Mouse (Mus musculus) heart, postnatal 10 days (tissue): ENCODE results near the gene Igfbp6. TPM values are rescaled to one million over a fixed set of nuclear protein-coding genes. Genes with fewer than 3 reads are reported as not detected.
A peak's percentile ranks its signal among the peaks of the same experiment; 100 is the strongest.

Source experiments
- DNase-seq, 2 experiments: peaks; one replicate each; pipeline ENCODE4 v3.0.0; 2021
- intact Hi-C: fragments of 180-260 bp; cut with DNase I; formaldehyde crosslinking; loops from one replicate; pipeline ENCODE4 v1.15.1; 2025
- total RNA-seq, 2 experiments: library from RNA; stranded (reverse); gene quantifications; 2 replicates each; pipeline ENCODE4 v1.2.3; 2021

Igfbp6 gene
- total RNA-seq, 2 experiments from 2014 or later: 24.8 to 30.5 TPM

DNA sequence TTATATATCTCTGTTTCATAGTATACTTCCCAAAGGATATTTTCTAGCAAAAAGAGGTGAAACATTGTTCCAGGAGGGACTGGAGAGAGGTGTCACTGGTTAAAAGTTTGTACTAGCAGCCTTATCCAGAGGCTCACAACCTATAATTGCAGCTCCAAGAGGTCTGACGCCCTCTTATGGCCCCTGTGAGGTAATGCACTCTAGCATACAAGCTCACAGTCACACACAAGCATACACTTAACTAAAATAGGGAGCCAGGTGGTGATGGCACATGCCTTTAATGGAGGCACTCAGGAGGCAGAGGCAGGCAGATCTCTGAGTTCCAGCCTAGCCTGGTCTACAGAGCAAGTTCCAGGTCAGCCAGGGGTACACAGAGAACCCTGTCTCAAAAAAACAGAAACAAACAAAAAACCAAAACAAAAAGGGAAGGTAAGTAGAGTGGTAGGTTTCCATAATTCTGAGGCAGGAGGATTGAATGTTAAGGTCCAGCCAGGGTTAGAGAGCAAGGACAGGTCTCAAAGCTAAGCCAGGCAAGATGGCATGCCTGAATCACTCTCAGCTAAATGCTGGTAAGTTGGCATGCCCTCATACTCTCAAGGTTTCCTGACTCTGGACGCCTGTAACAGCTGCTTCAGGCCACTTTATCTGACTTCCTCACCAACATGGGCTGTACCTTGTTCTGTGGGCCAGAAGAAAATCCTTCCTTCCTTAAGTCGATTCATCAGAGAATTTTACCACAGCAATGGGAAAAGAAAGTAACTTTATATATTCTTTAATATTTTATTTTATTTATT lies 19.9 kb downstream of the Igfbp6 start:
- intact Hi-C loops: no loop called here

DNA sequence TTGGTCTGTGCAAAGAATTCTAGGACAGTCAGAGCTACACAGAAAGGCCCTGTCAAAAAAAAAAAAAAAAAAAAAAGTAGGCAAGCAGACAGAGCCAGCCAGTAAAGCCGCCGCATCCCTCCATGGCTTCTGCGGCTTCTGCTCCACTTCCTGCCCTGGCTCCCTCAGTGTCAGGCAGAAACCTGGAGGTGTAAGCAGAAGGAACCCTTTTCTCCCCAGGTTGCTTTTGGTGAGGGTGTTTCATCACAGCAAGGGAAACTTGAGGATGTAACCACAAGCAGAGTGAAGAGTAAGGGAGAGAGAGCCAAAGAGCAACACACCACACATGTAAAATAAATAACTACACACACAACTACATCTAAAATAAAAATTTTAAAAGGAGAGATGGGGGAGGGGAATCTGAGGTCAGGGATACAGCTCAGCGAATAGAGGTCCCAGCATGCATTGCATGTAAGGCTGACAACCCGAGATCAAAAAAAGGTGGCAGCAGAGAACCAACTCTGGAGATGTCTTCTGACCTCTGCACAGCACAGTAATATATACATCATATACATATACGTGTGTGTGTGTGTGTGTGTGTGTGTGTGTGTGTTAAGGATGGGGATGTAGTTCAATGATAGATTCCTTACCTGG lies 21.4 kb downstream of the Igfbp6 start:
- intact Hi-C loops: no loop called here
- no peak for DNase-seq

More for the DNA sequence above, 19.9 kb downstream of the Igfbp6 start:
- no peak for DNase-seq

DNA sequence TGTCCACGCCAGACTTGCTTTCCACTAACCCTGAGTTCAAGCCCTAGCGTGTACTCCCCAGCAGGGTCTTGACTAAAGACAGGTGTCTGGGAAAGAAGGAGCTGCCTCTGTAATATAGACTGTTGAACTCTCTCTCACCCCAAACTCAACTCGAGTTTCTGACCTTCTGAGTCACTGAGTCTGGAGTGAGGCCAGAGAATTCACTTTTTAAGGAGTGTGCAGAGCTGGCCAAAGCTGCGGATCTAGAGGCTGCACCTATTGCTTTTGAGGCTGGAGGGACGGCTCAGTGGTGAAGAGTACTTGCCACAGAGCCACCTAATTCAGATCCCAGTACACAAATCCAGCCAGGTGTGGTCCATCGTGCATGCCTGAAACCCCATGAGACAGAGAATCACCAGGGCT lies 23.5 kb downstream of the Igfbp6 start:
- intact Hi-C loops: no loop called here

DNA sequence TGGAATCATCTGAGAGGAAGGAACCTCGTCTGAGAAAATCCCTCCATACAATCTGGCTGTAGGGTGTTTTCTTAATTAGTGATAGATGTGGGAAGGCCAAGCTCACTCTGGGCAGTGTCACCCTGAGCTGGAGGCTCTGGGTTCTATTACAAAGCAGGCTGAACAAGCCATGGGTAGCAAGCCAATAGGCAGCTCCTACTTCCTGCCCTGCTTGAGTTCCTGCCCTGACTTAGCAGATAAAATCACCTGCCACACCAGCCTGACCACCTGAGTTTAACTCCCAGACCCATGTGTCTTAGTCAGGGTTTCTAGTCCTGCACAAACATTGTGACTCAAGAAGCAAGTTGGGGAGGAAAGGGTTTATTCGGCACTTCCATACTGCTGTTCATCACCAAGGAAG lies 24.9 kb downstream of the Igfbp6 start:
- no peak for DNase-seq
- intact Hi-C loops: no loop called here

More for the DNA sequence above, 23.5 kb downstream of the Igfbp6 start:
- peak; percentile 44 to 48 for DNase-seq

DNA sequence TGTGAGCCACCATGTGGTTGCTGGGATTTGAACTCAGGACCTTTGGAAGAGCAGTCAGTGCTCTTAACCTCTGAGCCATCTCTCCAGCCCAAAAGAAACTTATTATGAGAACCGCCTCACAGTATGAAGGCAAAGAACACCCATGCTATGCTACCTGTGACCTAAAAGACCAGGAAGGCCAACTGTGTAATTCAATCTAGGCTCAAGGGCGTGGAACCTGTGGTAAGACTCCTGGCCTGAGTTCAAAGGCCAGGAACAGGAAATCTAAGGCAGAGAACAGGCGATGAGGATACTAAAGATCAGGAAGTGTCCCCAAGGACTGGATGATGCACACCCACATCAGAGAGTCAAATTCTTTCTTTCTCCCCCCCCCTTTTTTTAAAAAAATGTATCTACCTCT lies 29.4 kb downstream of the Igfbp6 start:
- intact Hi-C loops: no loop called here
- DNase-seq: no peak

DNA sequence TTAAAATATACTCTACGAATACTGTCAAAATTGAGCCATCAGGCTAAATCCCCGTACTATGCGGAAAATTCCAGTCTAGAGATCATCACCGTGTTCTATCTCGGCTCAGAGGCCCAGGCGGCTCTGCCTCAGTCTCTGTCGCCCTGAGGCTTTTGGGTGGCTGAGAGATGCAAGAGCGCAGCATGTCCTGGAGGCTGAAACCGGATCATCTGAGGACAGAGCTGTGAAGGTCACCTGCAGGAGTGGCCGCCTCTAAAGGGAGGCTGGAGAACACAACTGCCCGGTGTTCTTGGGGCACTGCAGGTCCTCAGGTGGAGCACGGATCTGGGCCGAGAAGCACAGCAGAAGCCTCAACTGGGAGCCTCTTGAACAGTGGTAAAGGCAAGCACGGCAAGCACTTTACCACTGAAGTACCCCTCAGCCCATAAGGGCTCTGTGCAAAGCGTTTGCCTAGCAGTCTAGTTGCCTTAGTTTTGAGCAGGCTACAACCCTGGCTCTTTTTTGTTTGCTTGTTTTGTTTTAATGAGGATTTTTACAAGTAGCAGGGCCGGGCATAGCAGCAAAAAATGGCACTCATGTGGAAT lies 31.7 kb downstream of the Igfbp6 start:
- DNase-seq: no peak
- intact Hi-C loops: loop anchor here (5.0 kb wide), 1 partner anchor 141 kb away; no protein-coding TSS in a partner anchor

DNA sequence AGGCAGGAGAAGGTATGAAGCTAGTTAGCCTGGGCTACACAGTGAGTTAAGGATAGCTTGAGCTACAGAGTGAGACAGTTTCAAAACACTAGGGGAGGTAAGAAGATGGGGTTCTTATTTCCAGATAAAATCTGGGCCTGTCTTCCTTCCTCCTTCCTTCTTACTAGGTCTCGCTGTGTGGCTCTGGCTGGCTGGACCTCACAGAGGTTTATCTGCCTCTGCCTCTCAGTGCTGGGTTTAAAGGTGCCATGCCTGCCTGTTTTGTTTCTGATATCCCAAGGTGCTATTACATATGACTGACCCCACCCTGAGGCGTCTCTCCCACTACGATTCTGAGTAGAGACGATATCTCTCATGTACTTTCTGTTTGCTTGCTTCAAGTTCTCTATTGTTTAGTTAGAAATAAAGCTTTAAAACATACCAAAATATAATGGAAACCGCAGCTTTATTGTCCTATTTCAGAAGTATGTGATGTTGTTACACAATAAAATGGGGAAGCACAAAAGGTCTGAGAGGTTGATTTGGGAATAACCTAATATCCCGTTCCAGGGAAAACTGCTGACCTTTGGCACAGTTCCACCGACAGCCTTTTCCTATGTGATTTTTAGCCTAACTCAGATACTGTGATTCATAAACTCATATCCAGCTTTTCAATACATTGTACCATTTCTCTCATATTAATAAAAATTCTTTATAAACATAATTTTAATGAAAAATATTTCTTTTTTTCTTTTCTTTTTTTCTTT lies 32.6 kb downstream of the Igfbp6 start:
- intact Hi-C loops: loop anchor here (5.0 kb wide), 1 partner anchor 141 kb away; no protein-coding TSS in a partner anchor
- DNase-seq: no peak

DNA sequence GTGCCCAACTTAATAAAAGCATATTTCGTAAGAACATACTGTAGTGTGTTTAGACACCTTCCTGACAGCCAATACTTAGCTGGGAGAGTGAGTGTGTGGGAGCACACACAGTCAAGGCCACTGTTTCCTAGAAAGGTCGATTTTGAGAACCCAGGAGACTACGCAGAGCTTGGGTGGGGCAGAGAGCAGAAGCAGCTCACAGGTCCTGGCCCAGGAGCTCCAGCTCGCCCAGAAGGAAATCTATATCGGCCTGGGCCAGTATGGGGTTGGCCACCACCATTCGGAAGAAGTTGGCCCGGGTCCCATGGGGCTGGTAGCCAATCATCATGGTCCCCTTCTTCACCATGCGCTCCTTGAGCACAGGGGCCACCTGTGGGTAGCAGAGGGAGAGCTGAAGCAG lies 33.3 kb downstream of the Igfbp6 start:
- no peak for DNase-seq
- intact Hi-C loops: loop anchor here (5.0 kb wide), 1 partner anchor 140 kb away; no protein-coding TSS in a partner anchor

DNA sequence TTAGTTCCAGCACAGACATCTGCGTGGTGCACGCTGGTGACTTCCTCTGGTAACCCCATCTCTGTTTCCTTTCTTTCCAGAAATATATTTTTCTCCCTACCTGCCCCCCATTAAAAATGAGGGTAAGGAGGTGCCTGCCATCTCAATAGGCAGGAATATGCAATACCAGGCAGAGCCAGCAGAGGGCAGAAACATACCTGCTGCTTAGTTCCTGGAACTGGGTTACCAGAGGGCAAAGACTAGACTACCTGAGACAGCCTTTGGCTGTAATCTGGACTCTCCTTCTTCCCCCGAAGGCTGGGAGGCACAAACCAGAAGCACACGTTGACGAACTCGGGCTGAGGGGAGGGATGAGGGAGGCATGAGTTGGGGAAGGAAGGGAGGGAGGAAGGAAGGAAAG lies 34.1 kb downstream of the Igfbp6 start:
- intact Hi-C loops: loop anchor here (1.0 to 5.0 kb wide), 2 partner anchors 46 to 139 kb away; no protein-coding TSS in a partner anchor
- peak; percentile 83 to 89 for DNase-seq

DNA sequence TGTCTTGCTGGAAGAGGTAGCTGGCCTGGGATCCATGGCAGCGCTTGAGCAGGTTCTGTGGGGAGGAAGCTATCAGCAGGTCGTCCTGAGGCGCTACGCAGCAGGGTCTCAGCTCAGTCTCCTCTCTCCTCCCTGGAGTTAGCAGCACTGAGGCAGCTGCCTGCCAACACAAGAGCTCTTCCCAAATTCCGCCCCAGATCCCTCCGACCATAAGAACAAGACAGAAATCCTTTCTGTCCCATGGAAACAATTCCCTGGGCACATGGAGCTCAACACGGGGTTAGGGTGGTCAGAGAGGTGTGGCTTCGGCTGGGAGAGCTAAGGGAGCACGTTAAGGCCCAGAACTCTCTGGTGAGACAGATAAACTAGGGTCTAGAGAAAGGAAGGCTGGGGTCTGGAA lies 34.9 kb downstream of the Igfbp6 start:
- intact Hi-C loops: loop anchor here (5.0 kb wide), 1 partner anchor 138 kb away; no protein-coding TSS in a partner anchor
- DNase-seq: no peak

DNA sequence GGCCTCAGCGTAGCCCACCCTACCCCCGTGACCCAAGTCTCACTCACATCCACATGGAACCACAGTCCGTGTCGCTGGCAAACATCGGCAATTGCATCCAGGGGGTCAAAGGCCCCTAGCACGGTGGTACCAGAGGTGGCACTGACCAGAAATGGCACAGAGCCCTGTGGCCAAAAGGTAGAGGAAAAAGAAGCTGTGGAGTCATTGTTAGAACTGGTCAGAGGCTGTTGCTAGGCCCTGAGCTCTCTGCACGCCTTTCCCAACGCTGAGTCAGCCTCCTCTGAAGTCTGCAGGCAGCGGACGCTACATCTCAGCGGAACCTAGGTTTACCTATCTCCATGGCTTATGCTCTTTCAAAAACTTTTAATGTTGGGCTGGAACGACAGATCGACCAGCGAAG lies 35.8 kb downstream of the Igfbp6 start:
- intact Hi-C loops: loop anchor here (5.0 kb wide), 1 partner anchor 137 kb away; no protein-coding TSS in a partner anchor
- no peak for DNase-seq

DNA sequence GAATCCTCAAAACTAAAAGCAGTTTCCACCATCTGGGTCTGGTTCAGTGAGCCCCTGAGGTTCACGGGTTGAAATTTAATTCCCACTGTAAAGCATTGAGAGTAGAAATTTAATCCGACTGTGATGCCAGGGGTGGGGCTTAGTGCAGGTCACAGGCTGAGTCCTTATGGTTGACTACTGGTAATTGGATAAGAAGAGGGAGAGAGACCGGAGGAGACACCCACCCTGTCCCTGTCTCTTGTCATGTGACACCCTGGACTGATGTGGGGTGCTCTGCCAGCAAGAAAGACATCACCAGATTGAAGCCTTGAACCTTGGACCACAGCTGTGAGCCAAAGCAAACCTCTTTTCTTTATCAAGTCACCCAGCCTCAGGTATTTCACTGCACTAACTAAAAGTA lies 38.9 kb downstream of the Igfbp6 start:
- intact Hi-C loops: no loop called here
- no peak for DNase-seq

DNA sequence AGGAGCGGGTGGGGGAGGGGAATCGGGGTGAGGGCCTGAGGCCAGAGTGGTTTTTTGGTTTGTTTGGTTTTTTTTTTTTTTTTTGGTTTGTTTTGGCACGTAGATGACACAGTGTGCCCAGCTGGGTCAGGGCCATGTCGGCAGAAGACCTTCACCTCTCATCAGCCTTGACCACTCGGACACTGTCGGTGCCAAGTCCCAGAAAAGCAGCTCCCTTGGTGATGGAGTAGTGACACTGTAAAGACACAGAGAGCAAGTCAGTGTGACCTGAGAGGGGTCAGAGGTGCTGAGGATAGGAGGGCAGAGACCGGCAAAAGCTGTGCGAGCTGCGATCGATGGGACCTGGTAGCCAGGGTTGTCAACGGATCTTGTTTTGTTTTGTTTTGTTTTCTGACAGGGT lies 42.1 kb downstream of the Igfbp6 start:
- DNase-seq: no peak
- intact Hi-C loops: no loop called here

DNA sequence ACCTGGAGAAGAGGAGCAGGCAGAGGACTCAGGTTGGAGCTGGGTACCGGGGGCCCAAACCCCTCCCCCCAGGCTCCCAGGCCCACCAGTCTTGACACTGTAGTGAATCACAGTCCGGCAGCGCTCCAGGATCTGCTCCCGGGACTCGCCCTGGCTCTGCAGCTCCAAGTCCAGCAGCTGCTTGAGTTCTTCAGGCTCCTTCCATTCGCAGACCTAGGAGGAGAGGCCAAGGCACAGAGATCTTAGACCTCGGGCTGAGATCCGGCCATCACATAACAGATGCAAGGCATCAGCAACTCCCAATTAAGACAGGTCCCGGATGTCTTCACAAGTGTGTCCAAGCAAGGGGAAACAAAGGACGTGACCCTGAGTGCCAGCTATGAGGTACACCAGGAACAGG lies 43.9 kb downstream of the Igfbp6 start:
- DNase-seq: peak; percentile 50 to 65
- intact Hi-C loops: no loop called here

DNA sequence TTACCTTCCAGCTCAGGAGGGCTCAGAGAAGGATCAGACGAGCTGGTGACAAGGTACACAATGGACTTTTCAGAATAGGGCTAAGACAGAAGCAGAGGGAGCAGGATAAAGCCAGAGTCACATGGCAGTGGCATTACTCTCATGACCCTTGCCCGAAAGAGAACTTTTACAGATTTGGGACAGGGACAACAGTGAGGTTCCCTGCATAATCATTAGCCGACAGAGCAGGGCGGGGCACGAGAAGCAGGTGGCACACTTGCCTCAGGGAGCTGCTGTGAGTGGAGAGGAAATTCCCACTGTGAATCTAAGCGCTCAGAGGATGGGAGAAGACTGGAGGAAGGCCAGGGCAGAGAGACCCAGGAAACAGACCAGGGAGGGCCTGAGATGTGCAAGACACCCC lies 44.7 kb downstream of the Igfbp6 start:
- no peak for DNase-seq
- intact Hi-C loops: no loop called here

DNA sequence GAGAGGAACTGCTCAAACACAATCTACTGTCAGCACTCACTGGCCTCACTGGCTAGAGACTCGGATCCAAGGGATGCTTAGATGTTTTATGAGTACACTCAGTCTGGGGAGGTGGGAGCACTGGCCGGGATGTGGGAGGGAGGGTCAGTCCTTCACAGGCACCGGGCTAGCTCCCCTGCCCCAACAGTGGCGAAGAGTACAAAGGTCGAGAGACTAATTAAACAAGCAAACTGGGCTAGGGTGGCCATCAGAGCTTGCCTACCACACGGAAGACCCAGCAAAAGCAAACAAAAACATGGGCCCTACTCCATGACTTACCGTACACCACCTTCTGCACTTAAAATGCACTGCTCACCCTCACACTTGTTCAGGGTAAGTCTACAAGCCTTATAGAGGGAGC lies 47.5 kb downstream of the Igfbp6 start:
- intact Hi-C loops: no loop called here

DNA sequence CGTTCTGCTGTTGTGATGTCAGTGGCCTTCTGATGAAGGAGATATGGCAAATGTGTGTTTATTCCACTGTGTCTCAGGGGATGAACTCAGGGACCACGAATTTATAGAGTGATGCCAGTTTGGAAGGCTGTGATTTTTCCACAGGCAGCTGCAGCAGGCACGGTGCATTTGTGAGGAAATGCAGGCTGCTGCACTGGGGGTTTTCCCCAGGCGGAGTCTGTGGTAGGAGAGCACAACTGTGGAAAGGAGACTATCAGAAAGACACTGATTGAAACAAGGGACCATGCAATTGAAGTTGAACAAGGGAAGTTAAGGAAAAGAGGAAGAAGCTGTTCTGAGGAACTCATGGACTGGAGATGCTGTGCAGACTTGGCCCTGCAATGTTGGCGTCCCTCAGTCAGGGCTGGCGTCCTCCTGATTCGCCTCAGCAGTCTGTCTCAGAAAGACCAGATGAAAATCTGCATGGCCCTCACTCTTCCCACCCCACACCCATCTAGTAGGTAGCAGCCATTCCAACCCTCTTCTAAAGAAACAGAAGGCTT lies 48.2 kb downstream of the Igfbp6 start:
- DNase-seq: no peak
- intact Hi-C loops: no loop called here

More for the DNA sequence above, 47.5 kb downstream of the Igfbp6 start:
- DNase-seq: no peak

DNA sequence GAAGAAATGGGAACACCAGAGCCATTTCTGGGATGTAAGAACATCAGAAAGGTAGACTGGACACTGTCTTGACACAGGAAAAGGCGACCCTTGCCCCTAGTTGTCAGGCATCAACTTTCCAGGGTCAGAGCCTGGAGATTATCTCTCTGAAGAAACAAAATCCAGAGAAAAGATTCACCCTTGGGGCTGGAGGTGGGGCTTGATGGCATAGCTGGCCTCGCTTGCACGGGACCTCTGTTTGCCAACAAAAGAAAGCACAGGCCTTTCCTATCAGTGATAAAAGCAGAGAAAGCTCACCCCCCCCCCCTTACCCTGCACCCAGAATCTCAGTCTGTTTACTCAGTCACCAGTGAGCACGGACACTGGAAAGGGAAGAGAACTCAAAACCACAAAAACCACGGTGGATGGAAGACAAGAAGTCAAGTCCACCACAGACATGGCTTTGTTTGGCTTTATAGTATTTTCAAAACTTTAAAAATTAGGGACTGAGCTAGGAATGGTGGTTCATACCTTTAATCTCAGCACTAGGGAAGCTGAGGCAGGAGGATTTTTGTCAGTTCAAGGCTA lies 48.7 kb downstream of the Igfbp6 start:
- intact Hi-C loops: no loop called here
- no peak for DNase-seq

DNA sequence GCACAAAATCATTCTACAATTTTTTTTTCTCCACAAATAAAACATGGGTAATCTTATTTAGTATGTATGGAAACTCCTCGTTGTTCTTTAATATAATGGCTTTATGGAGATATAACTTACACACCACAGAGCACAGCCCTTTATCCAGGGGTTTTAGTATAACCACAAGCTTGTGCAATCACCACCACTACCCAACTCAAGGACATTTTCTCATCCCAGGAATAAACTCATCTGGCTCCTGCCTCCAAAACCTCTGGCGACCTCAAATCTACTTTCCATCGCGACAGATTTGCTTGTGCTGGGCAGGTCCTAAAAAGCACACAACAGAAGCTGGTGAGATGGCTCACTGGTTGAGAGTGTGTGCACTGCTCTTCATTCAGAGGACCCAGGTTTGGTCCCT lies 49.5 kb downstream of the Igfbp6 start:
- no peak for DNase-seq

DNA sequence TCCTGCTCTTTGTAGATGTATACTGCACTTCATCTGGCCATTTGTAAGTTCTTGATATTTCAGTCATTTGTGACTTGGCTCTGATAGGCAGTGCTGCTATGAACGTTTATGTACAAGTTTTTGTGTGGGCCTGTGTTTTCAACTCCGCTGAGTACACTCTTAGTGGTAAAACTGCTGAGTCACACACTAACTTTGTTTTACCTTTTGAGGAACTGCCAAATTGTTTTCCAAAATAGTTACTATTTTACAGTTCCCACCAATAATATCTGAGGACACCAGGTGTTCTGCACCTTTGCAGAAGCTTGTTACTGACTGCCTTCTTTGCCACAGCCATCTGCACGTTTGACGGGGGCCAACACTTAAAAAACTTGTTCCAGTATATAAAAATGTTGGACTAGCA lies 50.3 kb downstream of the Igfbp6 start:
- no peak for DNase-seq
- intact Hi-C loops: no loop called here

More for the DNA sequence above, 49.5 kb downstream of the Igfbp6 start:
- intact Hi-C loops: no loop called here
